Mouse (Mus musculus) embryonic fibroblast, embryonic 13.5 days (primary cell): ENCODE measurements at regions not wholly inside any gene's neighbourhood (a gene's known extent, or its start where the extent isn't known, plus 50 kb on each side); places are given as distances from the start of the nearest gene placed in this dataset.

Experiments used
- CTCF ChIP-seq: IDR thresholded peaks from 2 replicates; pipeline ENCODE4 v1.5.1; 2011; ENCODE audit warnings: mild to moderate bottlenecking, control low read depth, low read length, moderate library complexity, borderline replicate concordance; ENCODE audit not compliant: insufficient read depth
- POLR2A ChIP-seq: IDR thresholded peaks from 2 replicates; pipeline ENCODE4 v1.6.1; 2011; ENCODE audit warnings: low read depth, mild to moderate bottlenecking, control low read depth, low read length, moderate library complexity

- TF ChIP-seq POLR2A (no peak), CTCF (no peak)
Measured at GRCm38 (mm10) chr6:59484004-59484403, 57.9 kb upstream of the Gprin3 start.
